Mouse (Mus musculus) limb, embryonic 10.5 days (tissue): ENCODE results near the gene Cst7. TPM values are rescaled to one million over a fixed set of nuclear protein-coding genes. Genes with fewer than 3 reads are reported as not detected.

ENCODE experiments used
- DNase-seq: peaks from one replicate; pipeline ENCODE4 v3.0.0-alpha.2; 2017; ENCODE audit warnings: low spot score
- H3K27ac ChIP-seq: fragments of 300-500 bp; sonication (generic); 2 replicates; pipeline ENCODE4 v1.5.1; 2016; ENCODE audit warnings: mild to moderate bottlenecking
- H3K27me3 ChIP-seq: fragments of 300-500 bp; sonication (generic); 2 replicates; pipeline ENCODE4 v1.6.1; 2016; ENCODE audit warnings: low read depth, mild to moderate bottlenecking; ENCODE audit not compliant: poor library complexity, severe bottlenecking
- H3K36me3 ChIP-seq: fragments of 300-500 bp; sonication (generic); 2 replicates; pipeline ENCODE4 v1.6.1; 2016; ENCODE audit warnings: mild to moderate bottlenecking, moderate library complexity
- H3K4me1 ChIP-seq: fragments of 300-500 bp; sonication (generic); 2 replicates; pipeline ENCODE4 v1.6.1; 2016
- H3K4me3 ChIP-seq: fragments of 300-500 bp; sonication (generic); 2 replicates; pipeline ENCODE4 v1.5.1; 2016; ENCODE audit warnings: mild to moderate bottlenecking, moderate library complexity
- H3K9me3 ChIP-seq: fragments of 300-500 bp; sonication (generic); replicated peaks from 2 replicates; pipeline ENCODE4 v1.6.1; 2016; ENCODE audit warnings: mild to moderate bottlenecking
- WGBS: fragments of 180-500 bp; shearing (Covaris S2); methylation state at CpG from one replicate; pipeline ENCODE4 v1.1.7; 2016; 5-methylcytosine and 5-hydroxymethylcytosine counted together
- polyA plus RNA-seq: library from polyadenylated mRNA; unstranded; fragments of >200 nt; fragmentation: Nextera tagmentation; extraction: Ambion mirVana; gene quantifications from 2 replicates; pipeline ENCODE4 v1.2.1, GENCODE M21; 2016

The Cst7 gene
- polyA plus RNA-seq, 1 experiment from 2014 or later, result not detected

- Histone ChIP-seq H3K27ac (no peak overlapping the region), H3K4me3 (no peak overlapping the region)
- WGBS, result 88% methylated on average over 2 of the region's 2 CpGs
These were observed 32.0 kb downstream of the Cst7 start for GRCm38 (mm10) chr2:150602166-150602565.

GRCm38 (mm10) chr2:150604802-150605201 lies 34.6 kb downstream of the Cst7 start:
- no peak overlapping the region for H3K27ac ChIP-seq
- 85% methylated on average over 2 of the region's 2 CpGs for WGBS
- H3K9me3 ChIP-seq, result no peaks in the 10 kb centered on the region

More at GRCm38 (mm10) chr2:150602166-150602565, 32.0 kb downstream of the Cst7 start:
- Histone ChIP-seq H3K27me3 (no peaks in the 10 kb centered on the region), H3K36me3 (peaks cover 3% of the 10 kb centered on the region; the same call in 1 of the 2 replicates), H3K4me1 (peaks cover 1% of the 10 kb centered on the region; the same call in 1 of the 2 replicates), H3K9me3 (no peaks in the 10 kb centered on the region)
- DNase-seq, result no peak

GRCm38 (mm10) chr2:150607086-150607485 lies 36.9 kb downstream of the Cst7 start:
- Histone ChIP-seq H3K9me3 (no peaks in the 10 kb centered on the region), H3K27ac (no peak overlapping the region), H3K27me3 (no peaks in the 10 kb centered on the region), H3K36me3 (no peaks in the 10 kb centered on the region), H3K4me3 (peak overlapping the region; percentile 73), H3K4me1 (peaks cover 11% of the 10 kb centered on the region)
- no peak for DNase-seq
- WGBS, result 88% methylated on average over 1 of the region's 1 CpGs

More at GRCm38 (mm10) chr2:150604802-150605201, 34.6 kb downstream of the Cst7 start:
- Histone ChIP-seq H3K27me3 (no peaks in the 10 kb centered on the region), H3K36me3 (no peaks in the 10 kb centered on the region), H3K4me3 (no peak overlapping the region), H3K4me1 (peaks cover 11% of the 10 kb centered on the region)
- no peak for DNase-seq

GRCm38 (mm10) chr2:150608087-150608799 lies 38.0 kb downstream of the Cst7 start, which contains the start of gene Apmap:
TSS of gene Apmap (minus strand) at chr2:150608567.
- under 1% methylated on average over 42 of the region's 42 CpGs for WGBS
- Histone ChIP-seq H3K4me3 (peak within 1 kb of the TSS; percentile 73), H3K9me3 (no peaks in the 10 kb centered on the region), H3K27me3 (no peaks in the 10 kb centered on the region), H3K4me1 (peaks cover 11% of the 10 kb centered on the region), H3K27ac (peak within 1 kb of the TSS; percentile 69), H3K36me3 (no peaks in the 10 kb centered on the region)
- peak; percentile 93 for DNase-seq

GRCm38 (mm10) chr2:150608872-150609560 lies 38.8 kb downstream of the Cst7 start:
- H3K27ac ChIP-seq, result no peak overlapping the region
- H3K36me3 ChIP-seq, result no peaks in the 10 kb centered on the region
- 2% methylated on average over 10 of the region's 10 CpGs for WGBS
- peak overlapping the region; percentile 73 for H3K4me3 ChIP-seq
- DNase-seq, result peak; percentile 57
- no peaks in the 10 kb centered on the region for H3K27me3 ChIP-seq
- H3K9me3 ChIP-seq, result no peaks in the 10 kb centered on the region
- peaks cover 11% of the 10 kb centered on the region for H3K4me1 ChIP-seq

- peaks cover 11% of the 10 kb centered on the region for H3K4me1 ChIP-seq
- H3K4me3 ChIP-seq, result no peak overlapping the region
- WGBS, result 76% methylated on average over 3 of the region's 3 CpGs
- no peak overlapping the region for H3K27ac ChIP-seq
- no peak for DNase-seq
- H3K9me3 ChIP-seq, result no peaks in the 10 kb centered on the region
- no peaks in the 10 kb centered on the region for H3K36me3 ChIP-seq
- H3K27me3 ChIP-seq, result no peaks in the 10 kb centered on the region
These were observed 39.9 kb downstream of the Cst7 start for GRCm38 (mm10) chr2:150610097-150610496.

- Histone ChIP-seq H3K36me3 (no peaks in the 10 kb centered on the region), H3K27ac (no peak overlapping the region), H3K27me3 (no peaks in the 10 kb centered on the region), H3K9me3 (no peaks in the 10 kb centered on the region), H3K4me3 (no peak overlapping the region), H3K4me1 (peaks cover 6% of the 10 kb centered on the region)
- no peak for DNase-seq
- 83% methylated on average over 3 of the region's 3 CpGs for WGBS
These were observed 51.5 kb downstream of the Cst7 start for GRCm38 (mm10) chr2:150621698-150622097.

- Histone ChIP-seq H3K27ac (no peak overlapping the region), H3K9me3 (no peaks in the 10 kb centered on the region), H3K4me3 (no peak overlapping the region), H3K4me1 (peaks cover 11% of the 10 kb centered on the region), H3K27me3 (no peaks in the 10 kb centered on the region), H3K36me3 (no peaks in the 10 kb centered on the region)
- 91% methylated on average over 3 of the region's 3 CpGs for WGBS
- no peak for DNase-seq
These were observed 53.7 kb downstream of the Cst7 start for GRCm38 (mm10) chr2:150623957-150624356.

- whole genome bisulfite sequencing, result 95% methylated on average over 8 of the region's 8 CpGs
These were observed 54.7 kb downstream of the Cst7 start for GRCm38 (mm10) chr2:150624926-150625325.

GRCm38 (mm10) chr2:150627140-150627539 lies 56.9 kb downstream of the Cst7 start:
- 76% methylated on average over 6 of the region's 6 CpGs for whole genome bisulfite sequencing

More at GRCm38 (mm10) chr2:150624926-150625325, 54.7 kb downstream of the Cst7 start:
- no peak overlapping the region for H3K27ac ChIP-seq
- peaks cover 5% of the 10 kb centered on the region; the same call in 1 of the 2 replicates for H3K4me1 ChIP-seq
- H3K4me3 ChIP-seq, result no peak overlapping the region
- no peaks in the 10 kb centered on the region for H3K9me3 ChIP-seq
- H3K36me3 ChIP-seq, result no peaks in the 10 kb centered on the region
- no peak for DNase-seq
- H3K27me3 ChIP-seq, result no peaks in the 10 kb centered on the region

More at GRCm38 (mm10) chr2:150627140-150627539, 56.9 kb downstream of the Cst7 start:
- no peaks in the 10 kb centered on the region for H3K36me3 ChIP-seq
- H3K4me3 ChIP-seq, result no peak overlapping the region
- H3K27ac ChIP-seq, result no peak overlapping the region
- peaks cover 5% of the 10 kb centered on the region; the same call in 1 of the 2 replicates for H3K4me1 ChIP-seq
- H3K27me3 ChIP-seq, result no peaks in the 10 kb centered on the region
- no peaks in the 10 kb centered on the region for H3K9me3 ChIP-seq
- no peak for DNase-seq

Other genes starting within 250 kb of the Cst7 start
- gene Gm10130, start 246.7 kb upstream of the Cst7 start, polyA plus RNA-seq, result 3.8 and 4.0 TPM in 2 replicates
- gene 3300002I08Rik, start 207.7 kb upstream of the Cst7 start, polyA plus RNA-seq, result 9.4 and 12.1 TPM in 2 replicates
- 10.5 and 12.4 TPM in 2 replicates for gene Zfp442, start 118.9 kb upstream of the Cst7 start, polyA plus RNA-seq
- gene Zfp345, start 85.3 kb upstream of the Cst7 start, polyA plus RNA-seq, result 0.14 and 0.23 TPM in 2 replicates
- 26.6 and 28.9 TPM in 2 replicates for gene Apmap, start 38.2 kb downstream of the Cst7 start, polyA plus RNA-seq
- gene Acss1, start 98.1 kb downstream of the Cst7 start, polyA plus RNA-seq, result 3.4 and 3.6 TPM in 2 replicates
- not detected in 2 replicates for gene Vsx1, start 118.9 kb downstream of the Cst7 start, polyA plus RNA-seq
- 35.1 and 35.7 TPM in 2 replicates for gene Entpd6, start 178.6 kb downstream of the Cst7 start, polyA plus RNA-seq
- gene Pygb, start 216.3 kb downstream of the Cst7 start, polyA plus RNA-seq, result 48.7 and 61.1 TPM in 2 replicates